ENCODE assay signal across 27 mouse cellular contexts in genomic region chr13:52953779-52954553, GRCm38 (mm10). TPM values are rescaled to one million over a fixed set of nuclear protein-coding genes. Genes with fewer than 3 reads are reported as not detected.
DNase-seq lines count a peak whose midpoint lies in the region; ATAC-seq and TF ChIP-seq lines count a peak whose summit lies in the region.
"Had no signal": no experiment of that assay in that cellular context is flagged by ENCODE, and none has a peak within 500 bp of the region (broad histone marks: within the 10 kb centered on the region; RNA-seq: fewer than 3 reads in every experiment).

No protein-coding gene starts in this region.

- no peak for TF ChIP-seq POLR2A in brain, embryonic 14.5 days (IDR thresholded peaks at IDR 0.05; ENCODE audit: borderline replicate concordance, extremely low read depth, insufficient read depth, insufficient read length, poor library complexity, severe bottlenecking)

- H3K4me1 ChIP-seq in forebrain, embryonic 14.5 days (ENCODE audit: control insufficient read depth, insufficient read depth, low read length) = no peaks in the 10 kb centered on the region
- H3K4me1 ChIP-seq in forebrain, embryonic 12.5 days = peaks cover 3% of the 10 kb centered on the region; the same call in 1 of the 2 replicates
- H3K4me1 ChIP-seq in forebrain, postnatal 0 days (ENCODE audit: insufficient read depth) = no peaks in the 10 kb centered on the region
- no peaks in the 10 kb centered on the region for H3K4me1 ChIP-seq in forebrain, embryonic 11.5 days (replicated peaks; ENCODE audit: control insufficient read depth, insufficient read depth, low read length)
- no peaks in the 10 kb centered on the region for H3K4me1 ChIP-seq in liver, postnatal 0 days (ENCODE audit: insufficient read depth)
- no peaks in the 10 kb centered on the region for H3K4me1 ChIP-seq in liver, embryonic 11.5 days (replicated peaks; ENCODE audit: control insufficient read depth, insufficient read depth, low read length)
- H3K4me1 ChIP-seq: embryonic facial prominence, embryonic 13.5 days; embryonic facial prominence, embryonic 15.5 days had no signal

- TF ChIP-seq EP300 in liver, postnatal 0 days (IDR thresholded peaks at IDR 0.05; ENCODE audit: low read depth) = no peak

- no peaks in the 10 kb centered on the region for H3K27me3 ChIP-seq in forebrain, embryonic 14.5 days (replicated peaks; ENCODE audit: control insufficient read depth, insufficient read depth, low read length)
- H3K27me3 ChIP-seq in forebrain, embryonic 12.5 days = no peaks in the 10 kb centered on the region
- no peaks in the 10 kb centered on the region for H3K27me3 ChIP-seq in forebrain, postnatal 0 days (ENCODE audit: insufficient read depth, low read length)
- no peaks in the 10 kb centered on the region for H3K27me3 ChIP-seq in forebrain, embryonic 11.5 days (ENCODE audit: control insufficient read depth, insufficient read depth, low read length)
- no peaks in the 10 kb centered on the region for H3K27me3 ChIP-seq in liver, postnatal 0 days (ENCODE audit: insufficient read depth, low read length)
- H3K27me3 ChIP-seq in liver, embryonic 11.5 days (replicated peaks; ENCODE audit: control insufficient read depth, insufficient read depth, low read length) = no peaks in the 10 kb centered on the region
- H3K27me3 ChIP-seq: CH12.LX; embryonic facial prominence, embryonic 13.5 days; embryonic facial prominence, embryonic 15.5 days; Patski had no signal

- 46% methylated on average over 6 of the region's 6 CpGs for WGBS in forebrain, embryonic 14.5 days
- WGBS in forebrain, embryonic 12.5 days = 61% methylated on average over 6 of the region's 6 CpGs
- WGBS in forebrain, postnatal 0 days = 47% methylated on average over 6 of the region's 6 CpGs
- WGBS in forebrain, embryonic 11.5 days = 70% methylated on average over 6 of the region's 6 CpGs
- 80% methylated on average over 6 of the region's 6 CpGs for WGBS in liver, postnatal 0 days (ENCODE audit: insufficient replicate concordance)
- 83% methylated on average over 6 of the region's 6 CpGs for WGBS in liver, embryonic 11.5 days

- no peak overlapping the region for H3K27ac ChIP-seq in forebrain, embryonic 14.5 days (ENCODE audit: low read depth, low read length)
- no peak overlapping the region for H3K27ac ChIP-seq in forebrain, embryonic 12.5 days
- no peak overlapping the region for H3K27ac ChIP-seq in forebrain, postnatal 0 days (ENCODE audit: low read depth, low read length)
- H3K27ac ChIP-seq in forebrain, embryonic 11.5 days (ENCODE audit: low read depth, low read length) = no peak overlapping the region
- H3K27ac ChIP-seq in liver, postnatal 0 days (ENCODE audit: low read depth) = no peak overlapping the region
- no peak overlapping the region for H3K27ac ChIP-seq in liver, embryonic 11.5 days (ENCODE audit: low read depth, low read length)
- H3K27ac ChIP-seq: embryonic facial prominence, embryonic 13.5 days; embryonic facial prominence, embryonic 15.5 days; forebrain, embryonic 10.5 days had no signal

- H3K9me3 ChIP-seq in forebrain, embryonic 14.5 days (replicated peaks; ENCODE audit: control insufficient read depth, low read length) = no peaks in the 10 kb centered on the region
- H3K9me3 ChIP-seq in forebrain, embryonic 12.5 days = 0 out of 2 replicates have a peak, but pooled peaks cover 9% of the 10 kb centered on the region
- H3K9me3 ChIP-seq in forebrain, postnatal 0 days (ENCODE audit: low read length) = no peaks in the 10 kb centered on the region
- H3K9me3 ChIP-seq in forebrain, embryonic 11.5 days (ENCODE audit: control insufficient read depth, low read length) = no peaks in the 10 kb centered on the region
- H3K9me3 ChIP-seq in liver, postnatal 0 days (ENCODE audit: low read length) = no peaks in the 10 kb centered on the region
- H3K9me3 ChIP-seq in liver, embryonic 11.5 days (ENCODE audit: control insufficient read depth, low read length) = no peaks in the 10 kb centered on the region
- H3K9me3 ChIP-seq: embryonic facial prominence, embryonic 13.5 days; embryonic facial prominence, embryonic 15.5 days had no signal

- no peak overlapping the region for H3K9ac ChIP-seq in forebrain, embryonic 14.5 days (ENCODE audit: low read length)
- H3K9ac ChIP-seq in forebrain, embryonic 12.5 days = no peak overlapping the region
- H3K9ac ChIP-seq in forebrain, postnatal 0 days = no peak overlapping the region
- H3K9ac ChIP-seq in forebrain, embryonic 11.5 days (ENCODE audit: low read length) = no peak overlapping the region
- no peak overlapping the region for H3K9ac ChIP-seq in liver, postnatal 0 days (replicated peaks)
- no peak overlapping the region for H3K9ac ChIP-seq in liver, embryonic 11.5 days (ENCODE audit: low read depth, low read length)
- H3K9ac ChIP-seq: embryonic facial prominence, embryonic 13.5 days; embryonic facial prominence, embryonic 15.5 days had no signal

- no peak overlapping the region for H3K4me3 ChIP-seq in forebrain, embryonic 14.5 days (ENCODE audit: low read depth, low read length)
- no peak overlapping the region for H3K4me3 ChIP-seq in forebrain, embryonic 12.5 days (replicated peaks)
- no peak overlapping the region for H3K4me3 ChIP-seq in forebrain, postnatal 0 days (ENCODE audit: low read depth, low read length)
- H3K4me3 ChIP-seq in forebrain, embryonic 11.5 days (ENCODE audit: low read depth, low read length) = no peak overlapping the region
- H3K4me3 ChIP-seq in liver, postnatal 0 days (ENCODE audit: low read depth, low read length) = no peak overlapping the region
- H3K4me3 ChIP-seq in liver, embryonic 11.5 days (ENCODE audit: low read depth, low read length) = no peak overlapping the region
- H3K4me3 ChIP-seq: embryonic facial prominence, embryonic 13.5 days; embryonic facial prominence, embryonic 15.5 days; erythroblast, embryonic 14.5 days; forebrain, embryonic 10.5 days had no signal

- peak; percentile 22 for DNase-seq in forebrain, embryonic 14.5 days (ENCODE audit: low spot score)
- DNase-seq in forebrain, postnatal 0 days = peak; percentile 32
- no peak for DNase-seq in forebrain, embryonic 11.5 days (ENCODE audit: low spot score)
- no peak for DNase-seq in liver, postnatal 0 days
- DNase-seq in liver, embryonic 11.5 days (ENCODE audit: low spot score) = no peak
- DNase-seq in brain, embryonic 14.5 days (ENCODE audit: low read depth) = peak; percentile 55
- DNase-seq: adrenal gland, adult 8-10 months; adrenal gland, postnatal 14 days; adrenal gland, postnatal 36 days; B cell, adult 2 months; cerebellum, adult 11 months; cerebellum, adult 18-20 months; cerebellum, adult 8-10 months; cerebellum, adult 9-11 months; cerebellum, postnatal 14 days; cerebellum, postnatal 36 days; embryo, embryonic 11 days had no signal

- ATAC-seq in forebrain, embryonic 14.5 days = no peak
- no peak for ATAC-seq in forebrain, embryonic 12.5 days (ENCODE audit: low FRiP score)
- ATAC-seq in forebrain, postnatal 0 days = peak; percentile 54; the same call in 1 of the 2 replicates
- ATAC-seq in forebrain, embryonic 11.5 days (replicated peaks; ENCODE audit: low FRiP score) = no peak
- peak; percentile 63; the same call in 1 of the 2 replicates for ATAC-seq in liver, postnatal 0 days
- ATAC-seq in liver, embryonic 11.5 days (replicated peaks; ENCODE audit: low FRiP score) = no peak
- ATAC-seq: activated CD4-positive, CD25-positive, alpha-beta regulatory T cell, adult 4 months; CD4-positive, CD25-positive, alpha-beta regulatory T cell, adult 4 months; Patski had no signal

- no peak overlapping the region for H3K4me2 ChIP-seq in forebrain, embryonic 14.5 days (ENCODE audit: low read length)
- no peak overlapping the region for H3K4me2 ChIP-seq in forebrain, embryonic 12.5 days
- no peak overlapping the region for H3K4me2 ChIP-seq in forebrain, postnatal 0 days (ENCODE audit: low read depth)
- H3K4me2 ChIP-seq in forebrain, embryonic 11.5 days (ENCODE audit: low read depth, low read length, severe bottlenecking) = no peak overlapping the region
- H3K4me2 ChIP-seq in liver, postnatal 0 days (ENCODE audit: low read depth, low read length) = no peak overlapping the region
- H3K4me2 ChIP-seq in liver, embryonic 11.5 days = no peak overlapping the region
- H3K4me2 ChIP-seq: embryonic facial prominence, embryonic 13.5 days; embryonic facial prominence, embryonic 15.5 days had no signal

- no peaks in the 10 kb centered on the region for H3K36me3 ChIP-seq in forebrain, embryonic 14.5 days (ENCODE audit: control insufficient read depth, insufficient read depth, low read length)
- no peaks in the 10 kb centered on the region for H3K36me3 ChIP-seq in forebrain, embryonic 12.5 days (replicated peaks)
- no peaks in the 10 kb centered on the region for H3K36me3 ChIP-seq in forebrain, postnatal 0 days (ENCODE audit: insufficient read depth)
- H3K36me3 ChIP-seq in forebrain, embryonic 11.5 days (ENCODE audit: control insufficient read depth, insufficient read depth, low read length) = no peaks in the 10 kb centered on the region
- H3K36me3 ChIP-seq in liver, postnatal 0 days (replicated peaks; ENCODE audit: insufficient read depth, low read length) = no peaks in the 10 kb centered on the region
- no peaks in the 10 kb centered on the region for H3K36me3 ChIP-seq in liver, embryonic 11.5 days (ENCODE audit: control insufficient read depth, insufficient read depth, low read length)
- H3K36me3 ChIP-seq: embryonic facial prominence, embryonic 13.5 days; embryonic facial prominence, embryonic 15.5 days; forebrain, embryonic 10.5 days; G1E had no signal

- TF ChIP-seq CTCF in forebrain, postnatal 0 days (IDR thresholded peaks at IDR 0.05; ENCODE audit: low read depth) = no peak
- TF ChIP-seq CTCF in liver, postnatal 0 days (IDR thresholded peaks at IDR 0.05; ENCODE audit: low read depth) = no peak
- no peak for TF ChIP-seq CTCF in brain, embryonic 14.5 days (IDR thresholded peaks at IDR 0.05; ENCODE audit: borderline replicate concordance, extremely low read depth, insufficient read depth, insufficient read length)

RNA-seq across cellular contexts. Expression of gene Auh, which starts 24.5 kb away (rescaled TPM):
- 47.9 and 55.9 TPM in 2 replicates for polyA plus RNA-seq in forebrain, embryonic 14.5 days (2014; fragmentation: Nextera tagmentation; extraction: Ambion mirVana)
- 38.9 and 42.7 TPM in 2 replicates for polyA plus RNA-seq in forebrain, embryonic 12.5 days (2016; fragmentation: Nextera tagmentation; extraction: Ambion mirVana)
- total RNA-seq in forebrain, postnatal 0 days (2014; rRNA removed) = 50.3 and 56.2 TPM in 2 replicates
- polyA plus RNA-seq in forebrain, postnatal 0 days (2015; fragmentation: Nextera tagmentation; extraction: Ambion mirVana) = 55.3 and 58.7 TPM in 2 replicates
- 33.3 and 33.7 TPM in 2 replicates for polyA plus RNA-seq in forebrain, embryonic 11.5 days (2014; fragmentation: Nextera tagmentation; extraction: Ambion mirVana)
- 33.2 and 37.4 TPM in 2 replicates for polyA plus RNA-seq in liver, postnatal 0 days (2015; fragmentation: Nextera tagmentation; extraction: Ambion mirVana)
- 35.4 and 36.4 TPM in 2 replicates for polyA plus RNA-seq in liver, embryonic 11.5 days (2014; fragmentation: Nextera tagmentation; extraction: Ambion mirVana)
- 39.7 and 42.9 TPM in 2 replicates for polyA plus RNA-seq in brain, embryonic 14.5 days (2012; rRNA removed)

RNA-seq across cellular contexts. Expression of gene Nfil3, which starts 26.9 kb away (rescaled TPM):
- 38.1 and 53.7 TPM in 2 replicates for polyA plus RNA-seq in forebrain, embryonic 14.5 days (2014; fragmentation: Nextera tagmentation; extraction: Ambion mirVana)
- polyA plus RNA-seq in forebrain, embryonic 12.5 days (2016; fragmentation: Nextera tagmentation; extraction: Ambion mirVana) = 27.3 and 28.8 TPM in 2 replicates
- 20.8 and 29.3 TPM in 2 replicates for total RNA-seq in forebrain, postnatal 0 days (2014; rRNA removed)
- polyA plus RNA-seq in forebrain, postnatal 0 days (2015; fragmentation: Nextera tagmentation; extraction: Ambion mirVana) = 36.8 and 37.7 TPM in 2 replicates
- polyA plus RNA-seq in forebrain, embryonic 11.5 days (2014; fragmentation: Nextera tagmentation; extraction: Ambion mirVana) = 16.1 and 17.8 TPM in 2 replicates
- polyA plus RNA-seq in liver, postnatal 0 days (2015; fragmentation: Nextera tagmentation; extraction: Ambion mirVana) = 9.3 and 10.9 TPM in 2 replicates
- polyA plus RNA-seq in liver, embryonic 11.5 days (2014; fragmentation: Nextera tagmentation; extraction: Ambion mirVana) = 8.5 and 9.8 TPM in 2 replicates
- polyA plus RNA-seq in brain, embryonic 14.5 days (2012; rRNA removed) = 9.7 and 16.8 TPM in 2 replicates

Comparison
In these comparisons a context has a peak if more than half of its experiments do, and no peak if none do; other contexts are left out.
1. ATAC-seq: peak in forebrain, postnatal 0 days (single experiment) and liver, postnatal 0 days (single experiment); none in forebrain, embryonic 14.5 days (single experiment), forebrain, embryonic 12.5 days (single experiment), forebrain, embryonic 11.5 days (single experiment) and liver, embryonic 11.5 days (single experiment).
2. DNase-seq: peak in forebrain, embryonic 14.5 days (single experiment), forebrain, postnatal 0 days (single experiment) and brain, embryonic 14.5 days (single experiment); none in forebrain, embryonic 11.5 days (single experiment), liver, postnatal 0 days (single experiment) and liver, embryonic 11.5 days (single experiment).